Mouse (Mus musculus) brain, adult 2 months (tissue): Measurements from ENCODE around the gene Hspa1l.
"Not testable (repeated sequence)": the region's sequence is repeated elsewhere in the genome, so short reads cannot be mapped to it uniquely, and the experiment has no call there.

Experiments used
- DNase-seq: peaks from one replicate; pipeline ENCODE4 v3.0.0; 2011; ENCODE audit warnings: low read depth, low spot score

Gene Hspa1l

DNA sequence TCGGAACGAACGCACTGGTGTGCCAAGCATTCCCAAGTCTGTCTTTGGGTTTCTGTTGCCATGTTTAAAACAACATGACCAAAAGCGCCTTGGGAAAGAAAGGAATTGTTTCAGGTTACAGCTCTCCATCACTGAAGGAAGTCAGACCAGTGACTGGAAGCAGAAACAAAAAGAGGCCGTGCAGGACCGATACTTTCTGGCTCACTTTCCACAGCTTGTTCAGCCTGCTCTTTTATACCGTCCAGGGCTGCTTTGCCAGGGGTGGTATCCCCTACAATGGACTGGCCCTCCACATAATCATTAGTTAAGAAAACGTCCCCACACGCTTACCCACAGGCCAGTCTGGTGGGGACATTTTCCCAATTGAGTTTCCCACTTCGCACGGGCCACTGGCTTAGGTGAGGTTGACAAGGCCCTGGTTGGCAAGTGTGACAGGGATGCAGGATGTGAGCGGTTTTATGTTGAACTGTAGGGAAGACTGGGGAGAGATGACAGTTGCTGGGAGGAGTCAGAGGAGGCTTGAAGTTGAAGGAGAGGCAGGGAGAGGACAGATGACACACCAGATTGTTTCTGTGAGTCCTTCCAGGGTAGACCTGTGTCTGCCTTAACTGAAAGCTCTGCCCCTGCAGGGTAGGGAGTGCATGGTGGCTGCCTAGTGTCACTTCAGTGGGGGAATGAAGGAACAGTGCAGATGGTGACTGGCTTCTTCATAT lies 29.8 kb downstream of the Hspa1l start:
- peak; percentile 48 for DNase-seq

GRCm38 (mm10) chr17:35003022-35003838 lies 30.7 kb downstream of the Hspa1l start:
- DNase-seq, result no peak

DNA sequence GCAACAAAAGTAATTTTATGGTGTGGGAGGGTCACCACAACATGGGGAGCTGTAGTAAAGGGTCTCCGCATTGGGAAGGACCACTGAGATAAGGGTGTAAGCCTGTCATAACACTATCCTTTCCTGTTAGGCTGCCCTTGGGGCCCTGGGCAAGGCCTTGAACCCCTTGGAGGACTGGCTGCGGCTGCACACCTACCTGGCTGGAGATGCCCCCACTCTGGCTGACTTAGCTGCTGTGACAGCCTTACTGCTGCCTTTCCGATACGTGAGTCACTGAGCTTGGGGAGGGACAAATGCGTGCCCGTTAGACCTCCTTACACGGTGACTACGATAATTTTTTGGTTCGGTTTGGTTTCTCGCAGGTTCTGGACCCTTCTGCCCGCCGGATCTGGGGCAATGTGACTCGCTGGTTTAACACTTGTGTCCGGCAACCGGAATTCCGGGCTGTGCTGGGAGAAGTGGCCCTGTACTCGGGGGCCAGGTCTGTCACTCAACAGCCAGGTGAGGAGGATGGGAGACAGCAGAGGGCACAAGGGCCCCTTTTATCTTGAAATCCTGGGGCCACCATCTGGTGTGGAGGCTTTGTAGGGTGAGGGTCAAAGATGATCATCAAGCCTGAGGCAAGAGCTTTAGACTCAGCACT lies 31.7 kb downstream of the Hspa1l start:
- DNase-seq, result no peak

- DNase-seq, result no peak
Measured at GRCm38 (mm10) chr17:35005158-35005557, 32.7 kb downstream of the Hspa1l start.

DNA sequence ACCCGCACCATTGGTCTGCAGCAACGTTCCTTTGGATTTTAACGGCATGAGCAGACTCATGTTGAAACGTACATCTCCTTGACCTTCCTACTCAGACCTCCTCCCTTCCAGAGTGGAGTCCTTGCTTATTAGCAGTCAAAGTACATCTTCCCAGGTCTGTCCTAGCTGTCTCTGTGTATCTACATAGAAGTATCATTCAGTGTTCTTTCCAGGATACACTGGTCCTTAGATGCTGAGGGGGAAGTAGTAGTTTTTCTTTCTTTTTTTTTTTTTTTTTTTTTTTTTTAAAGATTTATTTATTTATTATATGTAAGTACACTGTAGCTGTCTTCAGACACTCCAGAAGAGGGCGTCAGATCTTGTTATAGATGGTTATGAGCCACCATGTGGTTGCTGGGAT lies 33.4 kb downstream of the Hspa1l start:
- DNase-seq, result not testable (repeated sequence)

GRCm38 (mm10) chr17:35007387-35007991 lies 35.0 kb downstream of the Hspa1l start:
- no peak for DNase-seq

DNA sequence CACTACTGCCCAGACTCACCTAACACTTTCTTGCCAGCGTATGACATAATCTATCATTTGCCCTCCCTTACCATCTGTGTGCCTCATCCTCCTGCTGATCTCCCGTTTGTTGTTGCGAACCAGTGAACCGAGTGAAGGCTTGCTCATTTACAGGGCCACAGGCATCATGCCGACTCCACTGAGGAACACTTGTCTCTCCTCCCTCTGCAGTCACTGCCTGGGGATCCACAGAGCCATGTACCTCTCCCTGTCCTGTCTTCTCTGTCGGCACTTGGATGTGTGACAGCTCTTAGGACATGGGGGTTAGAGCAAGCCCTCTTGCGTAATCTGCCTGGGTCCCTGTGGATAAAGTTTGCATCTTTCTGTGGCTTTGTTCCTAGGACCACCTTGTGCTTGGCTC lies 37.1 kb downstream of the Hspa1l start:
- DNase-seq, result peak; percentile 94

DNA sequence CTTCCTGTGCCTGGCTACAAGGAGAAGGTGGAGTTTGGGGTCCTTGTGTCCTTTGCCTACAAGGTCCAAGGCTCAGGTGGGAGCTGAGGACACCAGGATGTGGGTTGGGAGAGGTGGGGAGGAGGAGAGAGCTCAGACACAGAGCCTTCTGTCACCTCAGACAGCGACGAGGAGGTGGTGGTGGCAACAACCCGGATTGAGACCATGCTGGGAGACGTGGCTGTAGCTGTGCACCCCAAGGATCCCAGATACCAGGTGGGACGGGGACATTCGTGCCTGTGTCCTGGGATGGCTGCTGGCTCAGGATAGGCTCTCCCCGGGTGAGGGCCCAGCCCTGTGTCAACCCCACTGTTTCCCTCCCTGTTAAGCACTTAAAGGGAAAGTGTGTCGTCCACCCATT lies 38.9 kb downstream of the Hspa1l start:
- DNase-seq, result no peak

DNA sequence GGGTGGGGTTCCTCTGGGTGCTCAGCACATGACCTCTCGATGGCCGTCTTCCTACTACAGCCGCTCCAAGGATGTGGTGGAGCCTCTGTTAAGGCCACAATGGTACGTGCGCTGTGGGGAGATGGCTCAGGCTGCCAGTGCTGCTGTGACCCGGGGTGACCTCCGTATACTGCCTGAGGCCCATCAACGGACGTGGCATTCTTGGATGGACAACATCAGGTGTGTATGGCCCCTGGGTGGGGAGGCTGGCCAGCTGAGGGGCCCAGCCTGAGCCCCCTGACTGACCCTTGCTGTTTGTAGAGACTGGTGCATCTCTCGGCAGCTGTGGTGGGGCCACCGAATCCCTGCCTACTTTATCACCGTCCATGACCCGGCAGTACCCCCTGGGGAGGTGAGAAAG lies 39.9 kb downstream of the Hspa1l start:
- DNase-seq, result no peak

GRCm38 (mm10) chr17:35013221-35013620 lies 40.7 kb downstream of the Hspa1l start:
- no peak for DNase-seq

GRCm38 (mm10) chr17:35015296-35015695 lies 42.8 kb downstream of the Hspa1l start:
- DNase-seq, result no peak

DNA sequence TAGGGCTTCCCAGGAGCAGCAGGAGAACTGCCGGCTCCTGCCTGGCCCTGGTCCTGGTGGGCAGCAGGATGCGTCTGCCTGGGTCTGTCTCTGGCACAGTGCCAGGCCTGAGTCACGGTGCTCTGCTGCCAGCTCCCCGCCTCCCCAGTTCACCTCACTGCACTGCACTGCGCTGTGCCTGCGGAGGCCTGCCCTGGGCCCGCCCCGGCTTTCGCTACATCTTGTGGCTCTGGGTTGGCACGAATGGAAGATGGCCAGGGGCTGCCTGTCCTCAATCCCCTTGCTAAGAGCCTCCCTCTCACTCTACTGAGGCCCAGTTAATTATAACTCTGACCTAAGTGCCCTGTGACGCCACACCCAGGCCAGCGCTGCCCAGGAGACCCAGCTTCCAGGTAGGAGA lies 43.9 kb downstream of the Hspa1l start, which contains the start of gene Vwa7:
Gene Vwa7, plus strand, starts transcription at position 204 of the 400 bp plus-strand sequence.
- DNase-seq, result peak; percentile 80

DNA sequence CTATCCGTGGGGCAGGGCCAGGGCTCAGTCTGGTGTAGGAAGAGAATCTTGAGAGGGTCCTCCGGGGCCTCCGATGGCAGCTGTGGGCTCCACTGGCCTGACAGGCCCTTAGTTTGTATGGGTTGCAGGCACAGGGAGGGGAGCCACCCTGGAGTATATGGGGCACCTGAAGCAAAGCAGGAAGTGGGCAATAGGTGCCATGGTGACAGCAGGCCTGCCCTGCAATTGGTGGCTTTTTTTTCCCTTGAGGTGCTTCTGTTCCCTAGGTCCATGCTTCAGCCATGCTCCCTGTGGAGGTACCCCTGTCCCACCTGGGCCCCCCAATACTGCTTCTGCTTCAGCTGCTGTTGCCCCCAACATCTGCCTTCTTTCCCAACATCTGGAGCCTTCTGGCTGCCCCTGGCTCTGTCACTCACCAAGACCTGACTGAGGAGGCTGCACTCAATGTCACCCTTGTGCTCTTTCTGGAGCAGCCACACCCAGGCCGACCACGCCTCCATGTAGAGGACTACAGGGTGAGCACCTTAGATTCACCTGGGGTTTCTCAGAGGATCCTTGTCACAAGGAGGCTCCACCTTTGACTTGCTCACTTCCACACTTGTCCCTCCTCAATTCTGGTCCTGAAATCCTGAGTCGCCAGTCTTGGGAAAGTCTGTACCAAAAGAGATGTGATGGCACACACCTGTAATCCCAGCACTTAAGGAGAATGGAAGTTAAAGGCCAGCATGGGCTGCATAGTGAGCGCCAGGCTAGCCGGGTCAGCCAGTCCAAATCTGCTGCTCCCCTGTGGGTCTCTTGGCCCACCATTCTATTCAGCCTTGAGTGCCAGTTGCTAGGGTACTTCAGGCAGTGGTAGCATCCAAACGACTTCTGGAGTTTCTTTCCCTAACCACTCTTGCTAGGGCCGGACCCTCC lies 44.5 kb downstream of the Hspa1l start:
- no peak for DNase-seq

- no peak for DNase-seq
Measured at GRCm38 (mm10) chr17:35017706-35018030, 45.2 kb downstream of the Hspa1l start.

- DNase-seq, result no peak
Measured at GRCm38 (mm10) chr17:35018171-35018570, 45.7 kb downstream of the Hspa1l start.

GRCm38 (mm10) chr17:35019894-35020293 lies 47.4 kb downstream of the Hspa1l start:
- no peak for DNase-seq

DNA sequence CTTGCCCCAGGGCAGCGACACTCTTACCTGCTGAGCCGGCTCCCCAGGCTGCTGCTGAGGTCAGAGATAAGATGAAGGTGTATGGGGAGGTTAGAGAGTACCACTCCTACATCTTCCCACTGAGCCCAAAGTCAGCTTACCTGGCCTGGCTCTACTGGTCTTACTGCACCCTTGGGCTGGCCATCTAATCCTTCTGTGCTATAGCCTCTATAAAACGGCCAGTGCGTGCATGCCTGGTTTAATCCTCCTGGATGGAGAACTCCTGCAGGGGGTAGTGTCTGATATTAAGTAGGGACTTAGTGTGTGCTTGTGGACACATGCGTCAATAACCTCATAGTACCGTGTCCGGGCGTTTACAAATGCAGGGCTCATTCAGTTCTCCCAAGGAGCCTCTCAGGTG lies 48.0 kb downstream of the Hspa1l start:
- no peak for DNase-seq

DNA sequence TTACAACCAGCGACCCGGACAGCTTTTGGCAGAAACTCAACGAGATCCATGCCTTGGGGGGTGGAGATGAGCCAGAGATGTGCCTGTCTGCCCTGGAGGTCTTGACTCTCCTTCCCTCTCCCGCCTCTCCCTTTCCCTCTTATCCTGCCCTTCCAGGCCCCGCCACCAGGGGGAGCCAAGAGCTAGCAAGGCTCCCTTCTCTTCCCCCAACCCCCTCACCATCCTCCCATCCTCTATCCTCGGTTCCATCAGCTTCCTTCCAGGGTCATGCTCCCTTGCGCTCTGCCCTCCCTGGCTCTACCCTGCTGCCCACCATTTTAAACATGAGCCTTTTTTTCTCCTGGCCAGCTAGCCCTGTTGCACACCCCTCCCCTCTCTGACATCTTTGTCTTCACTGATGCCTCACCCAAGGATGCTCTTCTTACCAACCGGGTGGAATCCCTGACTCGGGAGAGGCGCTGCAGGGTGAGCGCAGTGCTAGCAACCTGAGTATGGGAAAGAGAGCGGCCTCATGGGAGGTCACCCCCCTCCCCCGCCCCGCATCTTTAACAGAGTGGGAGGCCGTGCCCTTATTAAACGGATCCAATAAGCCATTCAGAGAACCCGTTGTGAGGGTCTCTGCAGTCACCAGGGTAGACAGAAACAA lies 48.8 kb downstream of the Hspa1l start:
- peak; percentile 84 for DNase-seq

DNA sequence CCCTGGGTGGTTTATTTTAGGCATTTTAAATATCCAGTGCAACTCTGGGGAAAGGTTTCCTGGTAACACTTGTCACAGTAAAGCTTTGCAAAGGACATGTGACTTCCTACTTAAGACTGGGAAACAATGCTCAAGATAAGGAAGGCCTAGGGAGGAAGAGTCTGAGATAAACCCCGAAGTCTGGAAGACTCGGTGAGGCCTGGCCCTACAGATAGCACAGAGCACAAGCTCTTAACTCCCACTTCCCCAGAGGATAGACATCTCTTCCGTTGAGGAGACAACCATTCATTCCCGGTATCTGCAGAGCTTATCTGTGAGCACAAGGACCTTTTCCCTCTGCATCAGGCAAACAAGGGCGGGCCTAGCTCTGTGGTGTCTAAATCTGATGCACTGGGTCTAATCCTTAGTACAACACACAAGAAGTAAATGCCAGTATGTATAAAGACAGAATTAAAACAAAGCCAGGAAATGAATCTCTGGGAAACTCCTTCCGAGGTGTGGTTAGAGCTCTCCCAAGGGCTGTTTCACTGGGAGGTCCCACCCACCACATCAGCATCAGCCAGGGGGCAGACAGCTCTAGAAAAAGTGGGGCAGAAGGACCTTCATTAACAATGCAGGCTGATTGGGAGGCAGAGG lies 49.5 kb downstream of the Hspa1l start:
- no peak for DNase-seq

DNA sequence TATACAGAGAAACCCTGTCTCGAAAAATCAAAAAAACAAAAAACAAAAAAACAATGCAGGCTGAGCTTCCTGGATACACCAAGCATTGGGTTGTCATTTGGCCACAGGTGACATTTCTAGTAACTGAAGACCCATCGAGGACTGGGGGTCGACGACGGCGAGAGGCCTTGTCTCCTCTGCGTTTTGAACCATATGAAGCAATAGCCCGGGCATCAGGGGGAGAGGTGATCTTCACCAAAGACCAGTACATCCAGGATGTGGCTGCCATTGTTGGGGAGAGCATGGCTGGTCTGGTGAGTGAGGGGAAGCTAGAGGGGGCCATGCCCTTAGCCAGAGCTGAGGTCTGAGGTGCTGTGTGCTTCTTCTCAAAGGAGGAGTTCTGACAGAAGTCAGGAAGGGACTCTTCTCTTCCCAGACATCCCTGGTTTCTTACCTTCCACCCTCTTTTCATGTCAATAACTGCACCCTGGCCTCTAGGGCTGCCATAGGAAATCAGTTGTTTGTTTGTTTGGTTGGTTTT lies 50.1 kb downstream of the Hspa1l start:
- DNase-seq, result no peak
